Mouse (Mus musculus) T-cell, adult 66 days (primary cell): Measurements from ENCODE around the gene Etnk2. TPM values are rescaled to one million over a fixed set of nuclear protein-coding genes. Genes with fewer than 3 reads are reported as not detected.

ENCODE experiments used
- total RNA-seq, 2 experiments: library from RNA; stranded (reverse); gene quantifications; 3 replicates in 1 of 2; 4 replicates in 1 of 2; pipeline ENCODE4 v1.2.4; 2023

Gene Etnk2
- not detected for total RNA-seq

GRCm38 (mm10) chr1:133363276-133364021, at the start of gene Etnk2:
Gene Etnk2, plus strand, starts transcription at chr1:133363572.

GRCm38 (mm10) chr1:133321267-133321925, 42.0 kb upstream of the Etnk2 start, which contains the start of gene Kiss1:
Gene Kiss1, plus strand, starts transcription at chr1:133321875.

GRCm38 (mm10) chr1:133350210-133350609, 13.2 kb upstream of the Etnk2 start, which contains the start of gene Ren1:
Gene Ren1, plus strand, starts transcription at chr1:133350510.

GRCm38 (mm10) chr1:133423543-133424480, 60.4 kb downstream of the Etnk2 start, which contains the start of gene Sox13:
Gene Sox13, minus strand, starts transcription at chr1:133424377.

Other genes with a start within 250 kb of the Etnk2 start
- 100 to 1,000 TPM; 103 to 110 TPM for gene Ppp1r15b, start 232.4 kb upstream of the Etnk2 start, total RNA-seq
- gene Plekha6, start 199.4 kb upstream of the Etnk2 start, total RNA-seq, result 10 to 100 TPM; 18.2 to 20.8 TPM
- gene Golt1a, start 53.8 kb upstream of the Etnk2 start, total RNA-seq, result not detected
- not detected for gene Kiss1, start 41.7 kb upstream of the Etnk2 start, total RNA-seq
- not detected for gene Ren1, start 13.1 kb upstream of the Etnk2 start, total RNA-seq
- 1 to 10 TPM in 1 of 2 experiments, under 1 TPM in 1; 0.68 to 2.9 TPM for gene Sox13, start 60.8 kb downstream of the Etnk2 start, total RNA-seq
- 100 to 1,000 TPM; 190 to 195 TPM for gene Snrpe, start 246.7 kb downstream of the Etnk2 start, total RNA-seq